Mouse (Mus musculus): Measurements from ENCODE around the gene Ermap. TPM values are rescaled to one million over a fixed set of nuclear protein-coding genes. Genes with fewer than 3 reads are reported as not detected.
A peak's percentile ranks its signal among the peaks of the same experiment; 100 is the strongest.

Gene Ermap
- polyA plus RNA-seq, 1 experiment from 2014 or later: 7.0 TPM

DNA sequence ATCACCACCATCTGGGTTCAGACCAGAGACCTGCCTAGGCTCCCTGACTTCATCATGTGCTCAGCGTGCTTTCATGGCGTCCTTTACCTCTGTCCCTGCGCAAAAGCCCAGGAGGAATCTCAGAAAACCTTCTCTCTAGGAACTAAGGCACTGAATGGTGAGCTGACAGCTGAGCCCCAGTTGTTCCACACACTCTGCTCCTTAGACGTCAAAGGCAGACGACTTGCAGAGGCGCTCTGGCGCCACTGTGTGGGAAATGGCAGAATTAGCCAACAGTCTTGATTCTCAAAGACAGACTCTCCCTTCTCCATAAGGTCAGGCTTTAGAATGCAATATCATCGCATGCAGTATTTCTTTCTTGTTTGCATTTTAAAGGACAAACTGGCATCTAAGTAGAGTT is 14.9 kb upstream of the Ermap start:
- no peaks in the 10 kb centered on the region for H3K9me3 ChIP-seq
- H3K27ac ChIP-seq: 0 out of 2 replicates have a peak overlapping the region, but pooled peaks have one; percentile 23
- H3K4me3 ChIP-seq: no peak overlapping the region
- peaks cover 19% of the 10 kb centered on the region for H3K36me3 ChIP-seq
- peaks cover 14% of the 10 kb centered on the region for H3K4me1 ChIP-seq (replicated peaks)
- no peaks in the 10 kb centered on the region for H3K27me3 ChIP-seq (ENCODE audit: insufficient read depth, poor library complexity, severe bottlenecking)
- DNase-seq (ENCODE audit: low spot score): peak; percentile 66
- WGBS: 17% methylated on average over 8 of the region's 8 CpGs

DNA sequence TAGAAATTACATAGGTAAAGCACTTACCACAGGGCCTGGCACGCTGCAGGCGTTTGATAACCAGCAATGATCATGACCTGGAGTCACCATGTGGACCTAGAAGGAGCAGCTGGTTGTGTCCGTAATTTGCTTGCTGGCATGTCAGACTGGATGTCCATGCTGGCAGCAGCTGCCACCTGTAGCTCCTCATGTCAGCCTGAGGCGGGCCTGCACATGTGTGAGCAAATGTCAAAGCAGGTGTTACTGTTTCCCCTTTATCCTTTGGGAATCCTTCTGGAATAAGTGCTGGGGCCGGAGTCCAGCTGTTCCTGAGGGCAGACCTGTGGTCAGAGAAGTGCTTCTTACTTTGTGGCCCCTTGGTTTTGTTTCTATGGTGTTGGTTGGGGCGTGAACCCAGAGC is 8.3 kb upstream of the Ermap start:
- no peaks in the 10 kb centered on the region for H3K27me3 ChIP-seq (ENCODE audit: insufficient read depth, poor library complexity, severe bottlenecking)
- H3K9me3 ChIP-seq: no peaks in the 10 kb centered on the region
- H3K4me1 ChIP-seq (replicated peaks): peaks cover 27% of the 10 kb centered on the region
- DNase-seq (ENCODE audit: low spot score): no peak
- no peak overlapping the region for H3K27ac ChIP-seq
- 88% methylated on average over 6 of the region's 6 CpGs for WGBS
- H3K4me3 ChIP-seq: no peak overlapping the region
- peaks cover 35% of the 10 kb centered on the region for H3K36me3 ChIP-seq

DNA sequence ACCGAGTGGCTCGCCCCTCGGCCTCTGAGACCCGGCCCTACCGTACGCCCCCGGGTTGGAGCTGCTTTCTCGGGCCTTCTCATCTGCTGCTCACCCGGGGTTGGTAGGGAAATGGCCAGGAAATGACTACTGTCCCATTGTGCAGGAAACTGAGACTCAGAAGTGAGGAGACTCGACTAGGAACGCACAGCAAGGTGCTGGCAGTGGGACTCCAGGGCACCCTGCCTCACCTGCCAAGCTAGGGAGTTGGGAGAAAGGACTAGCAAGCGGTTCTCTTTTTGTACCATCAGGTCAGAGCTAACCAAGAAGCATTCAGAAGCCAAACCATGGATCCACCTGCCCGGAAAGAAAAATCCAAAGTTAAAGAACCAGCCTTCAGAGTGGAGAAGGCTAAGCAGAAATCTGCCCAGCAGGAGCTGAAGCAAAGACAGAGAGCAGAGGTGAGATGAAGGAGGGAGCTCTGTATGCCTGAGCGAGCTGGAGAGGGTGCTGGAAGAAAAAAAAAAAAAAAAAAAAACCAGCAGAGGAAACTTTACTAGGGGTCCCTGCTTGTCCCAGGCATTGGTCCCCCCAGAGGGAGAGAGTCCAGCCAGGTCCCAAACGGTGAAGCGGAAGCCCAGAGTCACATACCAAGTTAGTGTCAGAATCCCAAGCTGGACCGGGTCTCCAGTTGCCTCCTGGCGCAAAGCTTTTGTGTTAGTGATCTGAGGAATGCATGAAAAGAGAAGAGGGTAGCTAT is 5.9 kb upstream of the Ermap start:
- peak overlapping the region; percentile 76 for H3K4me3 ChIP-seq
- peak overlapping the region; percentile 89 for H3K27ac ChIP-seq
- no peak for DNase-seq (ENCODE audit: low spot score)
- peaks cover 27% of the 10 kb centered on the region for H3K4me1 ChIP-seq (replicated peaks)
- 7% methylated on average over 18 of the region's 18 CpGs for WGBS
- H3K27me3 ChIP-seq (ENCODE audit: insufficient read depth, poor library complexity, severe bottlenecking): peaks cover 1% of the 10 kb centered on the region; the same call in 1 of the 2 replicates
- peaks cover 21% of the 10 kb centered on the region for H3K36me3 ChIP-seq
- no peaks in the 10 kb centered on the region for H3K9me3 ChIP-seq

DNA sequence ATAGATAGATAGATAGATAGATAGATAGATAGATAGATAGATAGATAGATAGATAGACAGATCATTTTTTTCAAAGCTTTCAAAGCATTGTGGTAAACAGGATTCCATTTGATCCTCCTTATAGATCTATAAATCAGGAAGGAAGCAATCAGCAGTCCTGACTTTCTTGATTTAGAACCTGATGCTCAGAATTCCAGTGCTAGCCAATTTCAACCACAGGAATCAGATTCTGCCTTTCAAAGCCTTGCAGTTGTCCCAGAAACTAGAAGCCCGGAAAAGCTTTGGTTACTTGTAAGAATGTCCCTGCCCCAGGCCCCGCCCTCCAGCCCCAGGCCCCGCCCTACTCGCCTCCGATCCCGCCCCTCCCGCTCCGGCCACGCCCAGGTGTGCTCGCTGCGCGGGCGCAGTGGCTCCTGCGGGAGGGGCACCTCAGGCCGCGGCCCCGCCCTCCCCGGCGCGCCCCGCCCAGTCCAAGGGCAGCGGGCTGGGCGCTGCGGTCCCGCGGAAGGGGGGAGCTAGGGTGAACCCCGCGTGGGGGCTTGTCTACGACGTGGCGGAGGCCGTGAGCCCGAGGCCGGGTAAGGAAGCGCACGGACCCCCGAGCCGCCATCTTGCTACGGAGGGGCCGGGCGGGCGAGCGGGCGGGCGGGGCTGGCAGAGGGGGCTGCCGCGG is 5.2 kb upstream of the Ermap start, which contains the start of gene Svbp:
Gene Svbp, plus strand, starts transcription at position 398 of the 673 bp plus-strand sequence.
- WGBS: under 1% methylated on average over 44 of the region's 47 CpGs
- DNase-seq (ENCODE audit: low spot score): peak; percentile 92
- Histone ChIP-seq H3K36me3 (peaks cover 16% of the 10 kb centered on the region), H3K4me3 (peak within 1 kb of the TSS; percentile 76), H3K4me1 (replicated peaks) (peaks cover 28% of the 10 kb centered on the region), H3K9me3 (no peaks in the 10 kb centered on the region), H3K27me3 (ENCODE audit: insufficient read depth, poor library complexity, severe bottlenecking) (peaks cover 5% of the 10 kb centered on the region; the same call in 1 of the 2 replicates), H3K27ac (peak within 1 kb of the TSS; percentile 89)

- H3K9me3 ChIP-seq: no peaks in the 10 kb centered on the region
- no peak overlapping the region for H3K4me3 ChIP-seq
- peaks cover 8% of the 10 kb centered on the region for H3K36me3 ChIP-seq
- H3K27ac ChIP-seq: no peak overlapping the region
- peaks cover 32% of the 10 kb centered on the region for H3K4me1 ChIP-seq (replicated peaks)
- H3K27me3 ChIP-seq (ENCODE audit: insufficient read depth, poor library complexity, severe bottlenecking): peaks cover 5% of the 10 kb centered on the region; the same call in 1 of the 2 replicates
- no peak for DNase-seq (ENCODE audit: low spot score)
- 88% methylated on average over 4 of the region's 4 CpGs for WGBS
Measured at GRCm38 (mm10) chr4:119192757-119193156, 2.9 kb upstream of the Ermap start.

- Histone ChIP-seq H3K4me1 (replicated peaks) (peaks cover 17% of the 10 kb centered on the region), H3K9me3 (no peaks in the 10 kb centered on the region), H3K27me3 (ENCODE audit: insufficient read depth, poor library complexity, severe bottlenecking) (peaks cover 11% of the 10 kb centered on the region; the same call in 1 of the 2 replicates), H3K4me3 (no peak overlapping the region), H3K36me3 (no peaks in the 10 kb centered on the region), H3K27ac (peak overlapping the region; percentile 56; the same call in 1 of the 2 replicates)
- 78% methylated on average over 3 of the region's 3 CpGs for WGBS
- DNase-seq (ENCODE audit: low spot score): no peak
Measured at GRCm38 (mm10) chr4:119191273-119191672, 1.5 kb upstream of the Ermap start.

GRCm38 (mm10) chr4:119190618-119191017 is 807 bp upstream of the Ermap start:
- H3K4me3 ChIP-seq: no peak overlapping the region
- H3K9me3 ChIP-seq: no peaks in the 10 kb centered on the region
- H3K36me3 ChIP-seq: no peaks in the 10 kb centered on the region
- no peak for DNase-seq (ENCODE audit: low spot score)
- H3K27me3 ChIP-seq (ENCODE audit: insufficient read depth, poor library complexity, severe bottlenecking): peaks cover 11% of the 10 kb centered on the region; the same call in 1 of the 2 replicates
- WGBS: 87% methylated on average over 8 of the region's 8 CpGs
- H3K27ac ChIP-seq: peak overlapping the region; percentile 66
- peaks cover 11% of the 10 kb centered on the region for H3K4me1 ChIP-seq (replicated peaks)

GRCm38 (mm10) chr4:119189392-119189791 is 419 bp downstream of the Ermap start:
- Histone ChIP-seq H3K9me3 (no peaks in the 10 kb centered on the region), H3K36me3 (no peaks in the 10 kb centered on the region), H3K4me1 (replicated peaks) (peaks cover 9% of the 10 kb centered on the region), H3K27me3 (ENCODE audit: insufficient read depth, poor library complexity, severe bottlenecking) (peaks cover 11% of the 10 kb centered on the region; the same call in 1 of the 2 replicates), H3K4me3 (peak overlapping the region; percentile 7; the same call in 1 of the 2 replicates), H3K27ac (peak overlapping the region; percentile 66)
- WGBS: 61% methylated on average over 6 of the region's 6 CpGs
- DNase-seq (ENCODE audit: low spot score): no peak

DNA sequence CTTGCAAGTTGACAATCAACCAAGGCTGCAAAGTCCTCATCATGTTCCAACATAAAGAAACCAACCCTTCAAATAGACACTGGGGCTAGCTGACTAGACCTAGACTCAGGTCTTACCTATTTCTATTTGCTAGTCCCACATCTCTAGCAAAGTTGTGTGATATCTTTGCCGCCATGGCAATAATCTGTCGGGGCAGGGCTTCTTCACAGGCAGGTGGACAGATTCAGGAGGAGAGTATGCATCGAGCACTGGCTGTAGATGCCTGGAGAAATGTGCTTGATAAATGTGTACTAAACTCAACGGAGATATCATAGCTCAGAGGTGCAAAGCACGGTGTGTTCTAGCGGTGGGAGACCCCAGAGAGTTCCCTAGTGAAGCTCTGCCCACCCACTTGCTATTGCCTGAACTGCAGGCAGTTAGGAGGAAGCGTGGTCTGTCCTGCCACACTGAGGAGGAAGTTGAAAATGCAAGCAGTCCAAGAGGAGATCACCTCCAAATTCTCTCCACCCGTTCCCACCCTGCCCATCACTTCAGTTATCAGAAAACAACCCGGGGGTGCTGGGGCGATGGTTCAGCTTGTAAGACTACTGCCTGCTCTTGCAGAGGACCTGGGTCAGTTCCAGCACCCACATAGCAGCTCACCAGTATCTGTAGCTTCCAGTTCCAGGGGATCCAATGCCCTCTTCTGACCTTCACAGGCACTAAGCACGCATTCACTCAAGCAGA is 1.6 kb downstream of the Ermap start:
- Histone ChIP-seq H3K27me3 (ENCODE audit: insufficient read depth, poor library complexity, severe bottlenecking) (peaks cover 11% of the 10 kb centered on the region; the same call in 1 of the 2 replicates), H3K27ac (no peak overlapping the region; the same call in 1 of the 2 replicates), H3K9me3 (no peaks in the 10 kb centered on the region), H3K4me3 (no peak overlapping the region; the same call in 1 of the 2 replicates), H3K4me1 (replicated peaks) (peaks cover 9% of the 10 kb centered on the region), H3K36me3 (no peaks in the 10 kb centered on the region)
- no peak for DNase-seq (ENCODE audit: low spot score)
- 60% methylated on average over 11 of the region's 11 CpGs for WGBS

DNA sequence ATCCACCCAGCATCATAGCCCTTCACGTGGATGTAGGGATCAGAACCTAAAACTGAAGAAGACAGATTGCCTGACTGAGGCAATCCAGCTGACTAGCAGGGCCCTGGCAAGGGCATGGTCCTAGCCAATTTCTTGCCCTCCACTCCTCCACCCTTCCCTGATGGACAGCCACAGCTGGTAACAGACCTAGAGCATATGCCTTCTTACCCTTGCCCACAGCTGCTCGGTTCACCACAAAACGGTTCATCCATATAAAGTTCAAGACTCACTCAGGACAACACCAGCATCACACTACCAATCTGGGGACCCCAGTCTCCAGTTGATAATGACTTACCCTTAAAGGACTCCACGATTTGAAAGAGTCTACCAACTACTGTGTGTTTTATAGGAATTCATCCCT is 4.0 kb downstream of the Ermap start:
- Histone ChIP-seq H3K27me3 (ENCODE audit: insufficient read depth, poor library complexity, severe bottlenecking) (peaks cover 10% of the 10 kb centered on the region; the same call in 1 of the 2 replicates), H3K27ac (no peak overlapping the region), H3K9me3 (no peaks in the 10 kb centered on the region), H3K36me3 (no peaks in the 10 kb centered on the region), H3K4me1 (replicated peaks) (peaks cover 9% of the 10 kb centered on the region), H3K4me3 (no peak overlapping the region)
- WGBS: 85% methylated on average over 4 of the region's 4 CpGs
- no peak for DNase-seq (ENCODE audit: low spot score)

- no peak overlapping the region for H3K27ac ChIP-seq
- no peaks in the 10 kb centered on the region for H3K4me1 ChIP-seq (replicated peaks)
- H3K36me3 ChIP-seq: no peaks in the 10 kb centered on the region
- no peak for DNase-seq (ENCODE audit: low spot score)
- H3K27me3 ChIP-seq (ENCODE audit: insufficient read depth, poor library complexity, severe bottlenecking): peaks cover 6% of the 10 kb centered on the region; the same call in 1 of the 2 replicates
- H3K4me3 ChIP-seq: no peak overlapping the region
- H3K9me3 ChIP-seq: no peaks in the 10 kb centered on the region
- WGBS: 58% methylated on average over 1 of the region's 1 CpGs
Measured at GRCm38 (mm10) chr4:119183525-119183924, 6.3 kb downstream of the Ermap start.

DNA sequence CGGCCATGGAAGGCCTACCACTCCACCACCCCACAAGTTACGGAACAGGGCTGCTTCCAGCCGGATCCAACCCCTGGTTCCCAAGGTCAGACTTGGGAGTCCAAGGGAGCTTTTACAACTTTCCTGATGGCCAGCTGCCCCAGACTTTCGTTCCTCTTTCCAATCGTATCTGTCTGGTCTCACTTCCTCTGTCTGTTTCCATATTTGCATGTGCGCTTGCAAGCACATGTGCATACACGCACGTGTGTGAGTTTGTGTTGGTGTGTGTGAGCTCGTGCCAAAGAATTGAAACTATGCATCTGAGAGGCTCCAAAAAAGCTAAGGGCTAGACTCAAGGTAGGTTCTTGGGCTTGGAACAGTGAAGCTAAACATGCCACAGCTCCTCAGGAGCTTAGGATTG is 8.4 kb downstream of the Ermap start:
- Histone ChIP-seq H3K9me3 (no peaks in the 10 kb centered on the region), H3K27me3 (ENCODE audit: insufficient read depth, poor library complexity, severe bottlenecking) (no peaks in the 10 kb centered on the region), H3K4me1 (replicated peaks) (no peaks in the 10 kb centered on the region), H3K27ac (no peak overlapping the region), H3K4me3 (no peak overlapping the region), H3K36me3 (no peaks in the 10 kb centered on the region)
- 92% methylated on average over 9 of the region's 9 CpGs for WGBS
- DNase-seq (ENCODE audit: low spot score): no peak
